Mouse (Mus musculus) stomach, postnatal 0 days (tissue): ENCODE results near the gene Tfr2.

Experiments
- CTCF ChIP-seq: IDR thresholded peaks from 2 replicates; pipeline ENCODE4 v1.5.1; 2016; ENCODE audit warnings: antibody characterized with exemption, low read depth, mild to moderate bottlenecking, moderate library complexity
- EP300 ChIP-seq: optimal IDR thresholded peaks from 2 replicates; pipeline ENCODE3; 2016; ENCODE audit warnings: antibody characterized with exemption

DNA sequence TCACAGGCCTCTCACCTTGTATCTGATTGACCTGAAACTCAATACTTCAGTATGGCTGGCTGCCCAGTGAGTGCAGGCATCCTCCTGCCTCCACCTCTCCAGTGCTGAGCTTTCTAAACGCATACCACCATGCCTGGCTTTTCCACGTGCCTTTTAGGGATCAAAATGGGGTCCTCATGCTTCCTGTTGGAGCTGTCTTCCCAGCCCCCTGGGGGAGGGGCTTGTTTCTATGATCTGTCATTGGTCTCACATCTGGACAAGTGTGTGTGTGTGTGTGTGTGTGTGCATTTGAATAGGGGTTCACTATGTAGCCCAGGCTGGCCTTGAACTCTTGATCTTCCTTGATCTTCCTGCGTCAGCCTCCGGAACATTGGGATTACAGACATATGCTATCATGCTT lies 32.2 kb upstream of the Tfr2 start:
- TF ChIP-seq CTCF (no peak), EP300 (no peak)
